Mouse (Mus musculus) embryonic facial prominence, embryonic 11.5 days (tissue): ENCODE data around the gene Cobll1. TPM values are rescaled to one million over a fixed set of nuclear protein-coding genes. Genes with fewer than 3 reads are reported as not detected.

Source experiments
- ATAC-seq: fragments of 200-750 bp; cut with Nextera tagmentation; replicated peaks from 2 replicates; pipeline ENCODE4 v1.8.0; 2017; ENCODE audit warnings: low read depth; ENCODE audit not compliant: insufficient number of reproducible peaks, low FRiP score, low TSS enrichment
- DNase-seq: peaks from one replicate; pipeline ENCODE4 v3.0.0-alpha.2; 2015; ENCODE audit warnings: low spot score
- H3K27ac ChIP-seq: fragments of 300-500 bp; sonication (generic); replicated peaks from 2 replicates; pipeline ENCODE4 v1.5.1; 2014; ENCODE audit warnings: mild to moderate bottlenecking, low read depth, low read length, control low read depth
- H3K27me3 ChIP-seq: fragments of 300-500 bp; sonication (generic); 2 replicates; pipeline ENCODE4 v1.6.1; 2014; ENCODE audit warnings: mild to moderate bottlenecking, low read length, moderate library complexity, mixed read lengths; ENCODE audit not compliant: control insufficient read depth, insufficient read depth
- H3K36me3 ChIP-seq: fragments of 300-500 bp; sonication (generic); replicated peaks from 2 replicates; pipeline ENCODE4 v1.6.1; 2014; ENCODE audit warnings: low read depth, mild to moderate bottlenecking, low read length, moderate library complexity, mixed read lengths; ENCODE audit not compliant: control insufficient read depth, insufficient read depth
- H3K4me1 ChIP-seq: fragments of 300-500 bp; sonication (generic); 2 replicates; pipeline ENCODE4 v1.6.1; 2014; ENCODE audit warnings: low read length, mixed read lengths; ENCODE audit not compliant: control insufficient read depth, insufficient read depth
- H3K4me2 ChIP-seq: fragments of 300-500 bp; sonication (generic); 2 replicates; pipeline ENCODE4 v1.6.1; 2014; ENCODE audit warnings: low read depth, mild to moderate bottlenecking, control low read depth, low read length, moderate library complexity
- H3K4me3 ChIP-seq: fragments of 300-500 bp; sonication (generic); 2 replicates; pipeline ENCODE4 v1.5.1; 2014; ENCODE audit warnings: low read depth, low read length, control low read depth
- H3K9ac ChIP-seq: fragments of 300-500 bp; sonication (generic); replicated peaks from 2 replicates; pipeline ENCODE4 v1.6.1; 2014; ENCODE audit warnings: mild to moderate bottlenecking, control low read depth, low read length
- H3K9me3 ChIP-seq: fragments of 300-500 bp; sonication (generic); replicated peaks from 2 replicates; pipeline ENCODE4 v1.6.1; 2016; ENCODE audit warnings: mild to moderate bottlenecking, low read length, inconsistent platforms, mixed read lengths; ENCODE audit not compliant: control insufficient read depth
- WGBS: fragments of 180-500 bp; shearing (Covaris S2); extraction: QIAGEN DNeasy Blood & Tissue Kit; methylation state at CpG from one replicate; pipeline ENCODE4 v1.1.7; 2014; 5-methylcytosine and 5-hydroxymethylcytosine counted together
- polyA plus RNA-seq: library from polyadenylated mRNA; unstranded; fragments of >200 nt; fragmentation: Nextera tagmentation; extraction: Ambion mirVana; gene quantifications from 2 replicates; pipeline ENCODE4 v1.2.1, GENCODE M21; 2014

The Cobll1 gene
- polyA plus RNA-seq, 1 experiment from 2014 or later = 2.2 TPM

DNA sequence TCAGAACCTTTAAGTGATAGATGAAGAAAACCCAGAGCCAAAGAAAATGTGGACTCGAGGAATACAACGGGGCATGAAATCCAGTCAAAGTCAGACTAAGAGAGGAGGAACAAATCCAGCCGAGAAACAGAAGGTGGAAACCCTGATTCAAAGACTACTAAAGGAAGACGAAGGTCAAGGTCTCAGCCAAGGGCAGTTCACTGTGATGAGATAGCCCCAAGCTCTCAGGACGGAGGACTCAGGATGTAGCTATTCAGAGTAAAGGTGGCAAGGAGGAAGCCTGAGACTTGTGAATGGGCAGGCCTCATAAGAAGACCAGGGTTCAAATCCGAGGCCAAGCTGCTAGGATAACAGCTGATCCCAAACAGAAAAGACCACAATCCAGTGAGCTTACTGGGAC lies 90.3 kb downstream of the Cobll1 start:
- H3K9ac ChIP-seq = no peak overlapping the region
- no peak overlapping the region for H3K27ac ChIP-seq
- DNase-seq (no peak), ATAC-seq (no peak)
- H3K27me3 ChIP-seq = no peaks in the 10 kb centered on the region
- no peaks in the 10 kb centered on the region for H3K4me1 ChIP-seq
- WGBS = 92% methylated on average over 6 of the region's 6 CpGs
- no peak overlapping the region for H3K4me3 ChIP-seq
- no peak overlapping the region for H3K4me2 ChIP-seq
- no peaks in the 10 kb centered on the region for H3K36me3 ChIP-seq
- no peaks in the 10 kb centered on the region for H3K9me3 ChIP-seq

DNA sequence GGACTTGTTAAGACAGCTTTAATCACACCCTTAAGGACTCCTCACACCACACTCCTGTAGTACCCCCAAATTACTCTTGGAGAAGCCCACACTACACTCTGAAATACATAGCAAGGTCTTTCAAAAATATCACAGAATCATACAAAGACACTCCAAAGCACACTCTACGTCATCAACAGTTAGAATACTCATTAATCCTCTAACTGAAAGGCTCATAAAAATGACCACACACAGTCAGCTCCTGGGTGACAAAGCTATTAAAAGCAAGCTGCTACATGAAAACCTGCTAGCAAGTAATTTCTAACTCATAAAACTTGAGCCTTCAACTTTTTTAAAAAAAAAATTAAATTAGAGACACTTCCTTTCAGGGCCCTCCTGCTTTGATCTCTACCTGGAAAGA lies 91.8 kb downstream of the Cobll1 start:
- Histone ChIP-seq H3K4me3 (no peak overlapping the region), H3K36me3 (no peaks in the 10 kb centered on the region), H3K27ac (no peak overlapping the region), H3K9ac (no peak overlapping the region), H3K4me2 (no peak overlapping the region), H3K9me3 (no peaks in the 10 kb centered on the region), H3K4me1 (no peaks in the 10 kb centered on the region), H3K27me3 (no peaks in the 10 kb centered on the region)
- 81% methylated on average over 1 of the region's 1 CpGs for whole genome bisulfite sequencing
- DNase-seq (no peak), ATAC-seq (no peak)

DNA sequence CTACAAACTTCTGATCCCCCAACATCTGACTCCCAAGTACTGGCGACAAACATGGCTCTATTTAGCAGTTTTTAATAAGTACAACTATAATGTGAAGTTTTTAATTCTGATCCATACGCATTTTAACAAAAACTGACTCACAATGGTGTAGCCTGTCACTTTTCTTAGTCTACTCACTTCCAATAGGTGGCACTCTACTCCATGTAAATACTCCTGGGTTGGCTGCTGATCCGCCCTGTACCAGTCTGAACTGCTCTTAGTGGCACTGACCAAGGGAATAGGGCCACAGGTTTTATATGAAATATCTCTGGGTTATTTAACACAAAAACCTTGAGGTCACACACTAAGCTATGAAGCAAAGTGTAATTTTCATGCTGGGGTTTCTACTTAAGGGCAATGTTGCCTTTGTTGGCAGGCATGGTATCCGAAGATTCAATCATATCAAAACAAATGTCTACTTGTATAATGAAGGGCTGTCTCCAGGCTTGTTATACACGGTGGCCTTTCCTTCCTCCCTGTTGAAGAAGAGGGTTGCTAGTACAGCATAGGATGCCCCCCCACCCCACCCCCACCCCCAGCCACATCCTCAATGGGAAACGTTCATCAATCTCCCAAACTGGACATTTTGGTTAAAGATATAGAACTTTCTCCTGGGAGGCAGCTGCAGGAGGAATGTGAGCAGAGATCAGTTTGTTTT lies 93.6 kb downstream of the Cobll1 start:
- no peak overlapping the region for H3K9ac ChIP-seq
- no peaks in the 10 kb centered on the region for H3K36me3 ChIP-seq
- no peak overlapping the region for H3K4me2 ChIP-seq
- H3K4me3 ChIP-seq = no peak overlapping the region
- WGBS = 50% methylated on average over 6 of the region's 6 CpGs
- no peak overlapping the region for H3K27ac ChIP-seq
- H3K27me3 ChIP-seq = no peaks in the 10 kb centered on the region
- no peaks in the 10 kb centered on the region for H3K9me3 ChIP-seq
- H3K4me1 ChIP-seq = no peaks in the 10 kb centered on the region
- ATAC-seq = peak; percentile 86
- peak; percentile 73 for DNase-seq

DNA sequence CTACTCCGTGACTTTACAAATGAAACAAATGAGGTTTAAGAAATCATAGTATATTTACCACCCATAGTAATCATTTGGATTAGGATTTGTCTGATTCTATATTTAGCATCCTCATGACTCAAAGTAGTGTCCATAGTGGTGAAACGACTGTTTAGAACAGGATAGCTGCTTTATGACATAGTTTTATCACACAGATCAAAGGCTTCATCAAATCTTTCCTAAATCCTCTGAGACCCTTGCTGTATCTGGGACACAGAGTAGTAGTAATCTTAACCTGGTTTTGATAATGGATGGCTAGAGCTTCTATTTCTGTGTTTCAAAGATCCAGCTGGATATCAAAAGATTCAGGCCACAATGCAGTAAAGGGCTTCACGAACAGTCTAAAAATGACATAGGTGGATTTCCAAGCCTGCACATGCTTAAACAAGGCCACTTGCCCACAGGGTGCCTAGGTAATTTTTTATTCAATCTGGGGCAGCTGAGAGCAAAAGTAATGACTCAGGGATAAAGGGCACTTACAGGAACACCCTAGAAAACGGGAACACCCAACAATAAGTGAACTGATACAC lies 98.0 kb downstream of the Cobll1 start:
- ATAC-seq = no peak
- Histone ChIP-seq H3K4me1 (no peaks in the 10 kb centered on the region), H3K4me2 (no peak overlapping the region), H3K27ac (no peak overlapping the region), H3K27me3 (no peaks in the 10 kb centered on the region), H3K9ac (no peak overlapping the region), H3K4me3 (no peak overlapping the region), H3K9me3 (no peaks in the 10 kb centered on the region), H3K36me3 (no peaks in the 10 kb centered on the region)
- no peak for DNase-seq
- 77% methylated on average over 4 of the region's 4 CpGs for WGBS

DNA sequence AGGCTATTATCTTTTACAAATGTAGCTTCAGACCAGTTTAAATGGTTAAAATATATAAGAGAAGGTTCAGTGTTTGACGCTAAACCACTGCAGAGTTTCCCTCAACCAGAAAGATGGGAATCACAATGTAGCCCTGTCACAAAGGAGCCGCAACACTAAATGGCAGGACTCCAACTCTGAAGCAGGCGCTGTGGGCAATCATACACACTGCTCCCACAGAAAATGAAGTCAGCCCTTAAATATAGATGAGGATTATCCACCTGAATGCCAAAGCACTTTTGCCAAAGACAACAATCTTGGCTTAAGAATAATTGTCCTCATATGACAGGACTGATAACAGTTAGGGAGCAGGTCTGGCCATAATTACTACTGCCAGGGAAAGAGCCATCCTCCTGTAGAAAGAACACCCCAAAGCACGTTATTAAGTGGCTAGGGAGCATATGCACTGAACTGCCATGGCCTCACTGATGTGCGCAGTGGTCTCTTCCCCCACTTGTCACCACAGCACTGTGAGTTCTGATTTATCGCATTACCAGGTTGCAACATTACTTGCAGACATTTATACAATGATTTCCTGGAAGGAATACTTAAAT lies 98.8 kb downstream of the Cobll1 start:
- no peak overlapping the region for H3K9ac ChIP-seq
- DNase-seq (no peak), ATAC-seq (no peak)
- H3K27ac ChIP-seq = no peak overlapping the region
- no peaks in the 10 kb centered on the region for H3K36me3 ChIP-seq
- H3K9me3 ChIP-seq = no peaks in the 10 kb centered on the region
- no peaks in the 10 kb centered on the region for H3K27me3 ChIP-seq
- H3K4me3 ChIP-seq = no peak overlapping the region
- WGBS = 78% methylated on average over 6 of the region's 6 CpGs
- no peak overlapping the region for H3K4me2 ChIP-seq
- no peaks in the 10 kb centered on the region for H3K4me1 ChIP-seq

DNA sequence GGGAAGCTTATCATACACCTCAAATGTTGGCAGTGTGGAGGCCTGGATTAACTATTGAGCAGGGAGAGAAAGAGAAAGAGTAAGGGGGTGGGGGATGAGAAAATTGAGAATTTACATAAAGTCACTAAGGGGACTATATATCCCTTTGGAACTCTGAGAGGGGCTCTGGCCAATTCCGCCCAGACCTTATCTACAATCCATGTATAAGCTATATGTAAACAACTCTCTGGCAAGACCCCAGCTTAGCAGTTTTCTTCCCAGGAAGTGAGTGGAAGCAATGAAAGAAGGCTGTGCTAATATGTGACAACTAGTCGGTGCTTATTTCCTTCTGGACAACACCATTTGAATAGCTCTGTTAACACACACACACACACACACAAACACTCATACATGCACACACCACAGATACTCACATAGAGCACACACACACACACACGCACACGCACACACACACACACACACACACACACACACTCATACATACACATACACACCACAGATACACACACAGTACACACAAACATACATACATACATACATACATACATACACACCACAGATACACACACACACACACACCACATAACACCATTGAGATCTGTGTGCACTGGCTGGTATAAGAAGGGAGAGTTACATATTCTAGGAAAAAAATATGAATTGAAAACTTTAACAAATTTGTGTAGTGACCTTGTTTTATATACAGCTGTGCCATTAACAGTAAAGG lies 99.4 kb downstream of the Cobll1 start:
- Histone ChIP-seq H3K9ac (no peak overlapping the region), H3K4me3 (no peak overlapping the region), H3K9me3 (no peaks in the 10 kb centered on the region), H3K27me3 (no peaks in the 10 kb centered on the region), H3K36me3 (no peaks in the 10 kb centered on the region), H3K4me2 (no peak overlapping the region), H3K4me1 (no peaks in the 10 kb centered on the region), H3K27ac (no peak overlapping the region)
- no peak for DNase-seq
- WGBS = 78% methylated on average over 4 of the region's 4 CpGs
- ATAC-seq = no peak

DNA sequence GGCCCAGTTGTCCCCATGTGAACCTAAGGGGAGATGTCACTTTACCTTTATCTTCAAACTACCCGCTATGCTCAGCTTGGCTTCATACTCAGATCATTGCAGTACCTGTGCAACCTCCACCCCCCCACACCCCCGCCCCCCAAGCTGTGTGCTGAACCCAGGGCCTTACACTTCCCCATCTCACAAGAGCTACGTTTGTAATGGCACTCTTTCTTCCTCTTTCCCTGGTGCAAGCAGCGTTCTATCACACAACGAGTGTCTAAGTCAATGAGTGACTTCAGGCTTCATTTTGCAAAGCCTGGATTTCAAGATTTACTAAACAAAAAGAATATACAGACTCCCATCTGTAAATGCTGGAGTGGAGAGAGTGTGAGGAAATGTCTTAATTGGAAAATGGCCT lies 100.2 kb downstream of the Cobll1 start:
- Histone ChIP-seq H3K9me3 (no peaks in the 10 kb centered on the region), H3K36me3 (no peaks in the 10 kb centered on the region), H3K4me1 (no peaks in the 10 kb centered on the region), H3K27me3 (no peaks in the 10 kb centered on the region), H3K9ac (no peak overlapping the region), H3K4me3 (no peak overlapping the region), H3K4me2 (no peak overlapping the region), H3K27ac (no peak overlapping the region)
- DNase-seq (no peak), ATAC-seq (no peak)
- 77% methylated on average over 5 of the region's 5 CpGs for WGBS
